Mouse (Mus musculus) liver, postnatal 0 days (tissue): ENCODE measurements at regions not wholly inside any gene's neighbourhood (a gene's known extent, or its start where the extent isn't known, plus 50 kb on each side); places are given as distances from the start of the nearest gene placed in this dataset.

Experiments used
- CTCF ChIP-seq: sonication (generic); IDR thresholded peaks from 2 replicates; pipeline ENCODE4 v1.5.1; 2016; ENCODE audit warnings: antibody characterized with exemption, low read depth
- EP300 ChIP-seq: IDR thresholded peaks from 2 replicates; pipeline ENCODE4 v1.6.1; 2016; ENCODE audit warnings: antibody characterized with exemption, low read depth, mild to moderate bottlenecking

- TF ChIP-seq CTCF (no peak), EP300 (no peak)
Observed at GRCm38 (mm10) chr1:186412296-186412695, 293.5 kb downstream of the Tgfb2 start.
